Mouse (Mus musculus): ENCODE measurements around the gene Vars2.

The Vars2 gene

GRCm38 (mm10) chr17:35635699-35636111, 31.7 kb downstream of the Vars2 start:
- no peaks in the 10 kb centered on the region for H3K9me3 ChIP-seq (ENCODE audit: low read length)
- peaks cover 32% of the 10 kb centered on the region for H3K4me1 ChIP-seq (replicated peaks; ENCODE audit: low read depth, low read length)
- peaks cover 3% of the 10 kb centered on the region; the same call in 1 of the 2 replicates for H3K27me3 ChIP-seq (ENCODE audit: insufficient read depth, low read length)
- TF ChIP-seq CTCF (conservative IDR thresholded peaks at IDR 0.05; ENCODE audit: low read length) (peak; percentile 61), NANOG (IDR thresholded peaks at IDR 0.05; ENCODE audit: borderline replicate concordance, low read length) (no peak), POU5F1 (IDR thresholded peaks at IDR 0.05; ENCODE audit: borderline replicate concordance, low read length) (no peak)
- H3K4me3 ChIP-seq (replicated peaks; ENCODE audit: low read length): peak overlapping the region; percentile 62
- no peaks in the 10 kb centered on the region for H3K36me3 ChIP-seq (ENCODE audit: insufficient read depth, low read length)

GRCm38 (mm10) chr17:35635202-35635601, 32.2 kb downstream of the Vars2 start:
- no peaks in the 10 kb centered on the region for H3K9me3 ChIP-seq (ENCODE audit: low read length)
- peaks cover 3% of the 10 kb centered on the region; the same call in 1 of the 2 replicates for H3K27me3 ChIP-seq (ENCODE audit: insufficient read depth, low read length)
- H3K36me3 ChIP-seq (ENCODE audit: insufficient read depth, low read length): no peaks in the 10 kb centered on the region
- H3K4me1 ChIP-seq (replicated peaks; ENCODE audit: low read depth, low read length): peaks cover 32% of the 10 kb centered on the region
- H3K4me3 ChIP-seq (replicated peaks; ENCODE audit: low read length): no peak overlapping the region
- TF ChIP-seq NANOG (IDR thresholded peaks at IDR 0.05; ENCODE audit: borderline replicate concordance, low read length): no peak
- TF ChIP-seq POU5F1 (IDR thresholded peaks at IDR 0.05; ENCODE audit: borderline replicate concordance, low read length): no peak
- peak; percentile 35; the same call in 1 of the 2 replicates for TF ChIP-seq CTCF (conservative IDR thresholded peaks at IDR 0.05; ENCODE audit: low read length)

GRCm38 (mm10) chr17:35633992-35634391, 33.4 kb downstream of the Vars2 start:
- peaks cover 28% of the 10 kb centered on the region for H3K4me1 ChIP-seq (replicated peaks; ENCODE audit: low read depth, low read length)
- no peaks in the 10 kb centered on the region for H3K27me3 ChIP-seq (ENCODE audit: insufficient read depth, low read length)
- no peaks in the 10 kb centered on the region for H3K36me3 ChIP-seq (ENCODE audit: insufficient read depth, low read length)
- H3K9me3 ChIP-seq (ENCODE audit: low read length): peaks cover 4% of the 10 kb centered on the region; the same call in 1 of the 2 replicates
- no peak for TF ChIP-seq NANOG (IDR thresholded peaks at IDR 0.05; ENCODE audit: borderline replicate concordance, low read length)
- TF ChIP-seq POU5F1 (IDR thresholded peaks at IDR 0.05; ENCODE audit: borderline replicate concordance, low read length): no peak
- TF ChIP-seq CTCF (conservative IDR thresholded peaks at IDR 0.05; ENCODE audit: low read length): no peak
- no peak overlapping the region for H3K4me3 ChIP-seq (replicated peaks; ENCODE audit: low read length)

- Histone ChIP-seq H3K4me3 (replicated peaks; ENCODE audit: low read length) (peak within 1 kb of the TSS; percentile 29), H3K36me3 (ENCODE audit: insufficient read depth, low read length) (no peaks in the 10 kb centered on the region), H3K4me1 (replicated peaks; ENCODE audit: low read depth, low read length) (no peaks in the 10 kb centered on the region), H3K9me3 (ENCODE audit: low read length) (peaks cover 66% of the 10 kb centered on the region), H3K27me3 (ENCODE audit: insufficient read depth, low read length) (no peaks in the 10 kb centered on the region)
- TF ChIP-seq POU5F1 (IDR thresholded peaks at IDR 0.05; ENCODE audit: borderline replicate concordance, low read length) (no peak), CTCF (conservative IDR thresholded peaks at IDR 0.05; ENCODE audit: low read length) (no peak), NANOG (IDR thresholded peaks at IDR 0.05; ENCODE audit: borderline replicate concordance, low read length) (no peak)
These were observed 40.9 kb downstream of the Vars2 start, which contains the start of gene Gm9573 for GRCm38 (mm10) chr17:35626537-35626936. TSS of gene Gm9573 (minus strand) at chr17:35626637.

- peaks cover 51% of the 10 kb centered on the region for H3K9me3 ChIP-seq (ENCODE audit: low read length)
- H3K27me3 ChIP-seq (ENCODE audit: insufficient read depth, low read length): no peaks in the 10 kb centered on the region
- TF ChIP-seq POU5F1 (IDR thresholded peaks at IDR 0.05; ENCODE audit: borderline replicate concordance, low read length) (no peak), NANOG (IDR thresholded peaks at IDR 0.05; ENCODE audit: borderline replicate concordance, low read length) (no peak), CTCF (conservative IDR thresholded peaks at IDR 0.05; ENCODE audit: low read length) (no peak)
- no peaks in the 10 kb centered on the region for H3K4me1 ChIP-seq (replicated peaks; ENCODE audit: low read depth, low read length)
- H3K36me3 ChIP-seq (ENCODE audit: insufficient read depth, low read length): no peaks in the 10 kb centered on the region
- H3K4me3 ChIP-seq (replicated peaks; ENCODE audit: low read length): no peak overlapping the region
These were observed 50.3 kb downstream of the Vars2 start for GRCm38 (mm10) chr17:35617127-35617526.
